Mouse (Mus musculus): ENCODE measurements around the gene Cacna2d4.

Cacna2d4 gene

GRCm38 (mm10) chr6:119388650-119389012 is 152.3 kb downstream of the Cacna2d4 start:
- DNase-seq (ENCODE audit: low read depth), result peak; percentile 99

- no peak for DNase-seq (ENCODE audit: low read depth)
Observed at GRCm38 (mm10) chr6:119389089-119389488, 152.8 kb downstream of the Cacna2d4 start.

- DNase-seq (ENCODE audit: low read depth), result no peak
Observed at GRCm38 (mm10) chr6:119390728-119391127, 154.4 kb downstream of the Cacna2d4 start.

GRCm38 (mm10) chr6:119392836-119393235 is 156.5 kb downstream of the Cacna2d4 start:
- DNase-seq (ENCODE audit: low read depth), result peak; percentile 93

- no peak for DNase-seq (ENCODE audit: low read depth)
Observed at GRCm38 (mm10) chr6:119395421-119396308, 159.3 kb downstream of the Cacna2d4 start.

GRCm38 (mm10) chr6:119396309-119396634 is 159.9 kb downstream of the Cacna2d4 start:
- peak; percentile 82 for DNase-seq (ENCODE audit: low read depth)

GRCm38 (mm10) chr6:119399371-119399770 is 163.0 kb downstream of the Cacna2d4 start:
- no peak for DNase-seq (ENCODE audit: low read depth)

GRCm38 (mm10) chr6:119400649-119401048 is 164.3 kb downstream of the Cacna2d4 start:
- no peak for DNase-seq (ENCODE audit: low read depth)

GRCm38 (mm10) chr6:119401545-119402304 is 165.4 kb downstream of the Cacna2d4 start:
- DNase-seq (ENCODE audit: low read depth), result no peak

Measured in NIH3T3 (cell line).